In the genomic region with DNA sequence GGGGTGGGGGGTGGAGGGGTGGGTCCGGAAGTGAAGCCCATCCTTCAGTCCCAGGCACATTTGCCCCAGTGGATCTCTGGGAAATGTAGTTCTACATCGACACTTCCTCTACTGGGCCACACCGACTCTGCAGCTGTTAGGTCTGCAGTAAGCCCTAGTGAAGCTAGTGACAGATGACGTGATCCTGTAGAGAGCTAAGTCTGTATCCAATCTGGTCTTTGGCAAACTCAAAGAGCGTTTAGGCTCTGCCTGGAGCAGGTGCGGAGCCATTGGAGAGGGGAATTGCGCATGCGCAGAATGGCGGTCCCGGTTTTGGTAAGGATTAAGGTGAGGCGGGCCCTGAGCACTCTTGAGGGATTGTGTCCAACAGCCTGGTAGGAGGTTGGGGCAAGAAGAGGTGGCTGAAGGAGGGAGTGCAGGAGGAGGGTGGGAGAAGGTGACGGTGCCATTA, we compare ENCODE assay signal across 8 mouse cellular contexts. TPM values are rescaled to one million over a fixed set of nuclear protein-coding genes. Genes with fewer than 3 reads are reported as not detected.
DNase-seq lines count a peak whose midpoint lies in the region; ATAC-seq and TF ChIP-seq lines count a peak whose summit lies in the region.

Gene Zfp605, plus strand, starts transcription at position 102 of the 451 bp plus-strand sequence.

- H3K27me3 ChIP-seq in heart, embryonic 10.5 days (ENCODE audit: insufficient read depth, poor library complexity, severe bottlenecking) = no peaks in the 10 kb centered on the region
- no peaks in the 10 kb centered on the region for H3K27me3 ChIP-seq in kidney, embryonic 14.5 days (ENCODE audit: control insufficient read depth, insufficient read depth, low read length)
- H3K27me3 ChIP-seq in limb, embryonic 14.5 days (ENCODE audit: control insufficient read depth, insufficient read depth, low read length) = no peaks in the 10 kb centered on the region
- no peaks in the 10 kb centered on the region for H3K27me3 ChIP-seq in midbrain, embryonic 16.5 days (ENCODE audit: control insufficient read depth, insufficient read depth, low read depth, low read length)

- no peaks in the 10 kb centered on the region for H3K9me3 ChIP-seq in heart, embryonic 10.5 days
- no peaks in the 10 kb centered on the region for H3K9me3 ChIP-seq in kidney, embryonic 14.5 days (ENCODE audit: control insufficient read depth, low read length)
- no peaks in the 10 kb centered on the region for H3K9me3 ChIP-seq in limb, embryonic 14.5 days (ENCODE audit: control insufficient read depth, low read length)
- no peaks in the 10 kb centered on the region for H3K9me3 ChIP-seq in midbrain, embryonic 16.5 days (replicated peaks; ENCODE audit: control insufficient read depth, low read length, poor library complexity, severe bottlenecking)

- peak within 1 kb of the TSS; percentile 61 for H3K4me2 ChIP-seq in kidney, embryonic 14.5 days (replicated peaks; ENCODE audit: low read depth, low read length)
- peak within 1 kb of the TSS; percentile 63 for H3K4me2 ChIP-seq in limb, embryonic 14.5 days (replicated peaks; ENCODE audit: low read depth, low read length, severe bottlenecking)
- H3K4me2 ChIP-seq in midbrain, embryonic 16.5 days (ENCODE audit: low read length) = peak within 1 kb of the TSS; percentile 87

- H3K27ac ChIP-seq in bone marrow macrophage, adult 2 months (ENCODE audit: insufficient read depth, low read depth, low read length) = peak within 1 kb of the TSS; percentile 76
- peak within 1 kb of the TSS; percentile 12; the same call in 1 of the 2 replicates for H3K27ac ChIP-seq in embryonic fibroblast, embryonic 13.5 days (ENCODE audit: insufficient read depth, low read length)
- peak within 1 kb of the TSS; percentile 90 for H3K27ac ChIP-seq in heart, embryonic 10.5 days
- peak within 1 kb of the TSS; percentile 53; the same call in 1 of the 2 replicates for H3K27ac ChIP-seq in kidney, embryonic 14.5 days (ENCODE audit: low read depth, low read length)
- H3K27ac ChIP-seq in limb, embryonic 14.5 days (replicated peaks; ENCODE audit: low read depth, low read length) = peak within 1 kb of the TSS; percentile 41
- peak within 1 kb of the TSS; percentile 96 for H3K27ac ChIP-seq in midbrain, embryonic 16.5 days (ENCODE audit: low read length)

- peak within 1 kb of the TSS; percentile 87 for H3K4me3 ChIP-seq in bone marrow macrophage, adult 2 months (ENCODE audit: insufficient read depth, low read length)
- H3K4me3 ChIP-seq in embryonic fibroblast, embryonic 13.5 days (ENCODE audit: insufficient read depth, low read length) = peak within 1 kb of the TSS; percentile 67
- peak within 1 kb of the TSS; percentile 73 for H3K4me3 ChIP-seq in heart, embryonic 10.5 days
- H3K4me3 ChIP-seq in kidney, embryonic 14.5 days (ENCODE audit: low read length) = peak within 1 kb of the TSS; percentile 70
- H3K4me3 ChIP-seq in limb, embryonic 14.5 days (replicated peaks; ENCODE audit: low read length) = peak within 1 kb of the TSS; percentile 58
- peak within 1 kb of the TSS; percentile 69 for H3K4me3 ChIP-seq in midbrain, embryonic 16.5 days (ENCODE audit: low read depth, low read length)

- H3K9ac ChIP-seq in kidney, embryonic 14.5 days (ENCODE audit: low read depth, low read length) = peak within 1 kb of the TSS; percentile 60; the same call in 1 of the 2 replicates
- peak within 1 kb of the TSS; percentile 63 for H3K9ac ChIP-seq in limb, embryonic 14.5 days (ENCODE audit: low read depth, low read length, severe bottlenecking)
- H3K9ac ChIP-seq in midbrain, embryonic 16.5 days (ENCODE audit: low read depth, low read length) = peak within 1 kb of the TSS; percentile 86

- under 1% methylated on average over 12 of the region's 12 CpGs for WGBS in heart, embryonic 10.5 days
- whole genome bisulfite sequencing in kidney, embryonic 14.5 days = under 1% methylated on average over 12 of the region's 12 CpGs
- 2% methylated on average over 12 of the region's 12 CpGs for WGBS in limb, embryonic 14.5 days
- WGBS in midbrain, embryonic 16.5 days = under 1% methylated on average over 12 of the region's 12 CpGs

- no peak for TF ChIP-seq POLR2A in bone marrow macrophage, adult 2 months (IDR thresholded peaks at IDR 0.05; ENCODE audit: borderline replicate concordance, low read depth, low read length)
- TF ChIP-seq POLR2A in embryonic fibroblast, embryonic 13.5 days (IDR thresholded peaks at IDR 0.05; ENCODE audit: low read depth, low read length) = peak; percentile 77
- peak; percentile 35; the same call in 1 of the 2 replicates for TF ChIP-seq POLR2A in limb, embryonic 14.5 days (IDR thresholded peaks at IDR 0.05; ENCODE audit: borderline replicate concordance, extremely low read depth, insufficient read depth, insufficient read length)

- TF ChIP-seq CTCF in bone marrow macrophage, adult 2 months (IDR thresholded peaks at IDR 0.05; ENCODE audit: low read depth, low read length) = no peak
- no peak for TF ChIP-seq CTCF in embryonic fibroblast, embryonic 13.5 days (IDR thresholded peaks at IDR 0.05; ENCODE audit: borderline replicate concordance, insufficient read depth, low read length)

- peaks cover 35% of the 10 kb centered on the region for H3K36me3 ChIP-seq in heart, embryonic 10.5 days
- H3K36me3 ChIP-seq in kidney, embryonic 14.5 days (ENCODE audit: control insufficient read depth, insufficient read depth, low read length) = peaks cover 26% of the 10 kb centered on the region
- H3K36me3 ChIP-seq in limb, embryonic 14.5 days (ENCODE audit: control insufficient read depth, insufficient read depth, low read length) = peaks cover 29% of the 10 kb centered on the region
- peaks cover 28% of the 10 kb centered on the region for H3K36me3 ChIP-seq in midbrain, embryonic 16.5 days (ENCODE audit: control insufficient read depth, insufficient read depth, low read length)

- peak; percentile 82 to 84 for DNase-seq in B cell, adult 2 months
- DNase-seq in heart, embryonic 10.5 days (ENCODE audit: low spot score) = peak; percentile 93
- DNase-seq in limb, embryonic 14.5 days (ENCODE audit: low spot score) = peak; percentile 91
- DNase-seq in spleen, postnatal 10 days (ENCODE audit: low spot score in 2 of 2) = peak; percentile 81 to 88

- peak; percentile 47 for ATAC-seq in kidney, embryonic 14.5 days (ENCODE audit: low FRiP score, low TSS enrichment)
- peak; percentile 62 for ATAC-seq in limb, embryonic 14.5 days (ENCODE audit: low FRiP score, low read depth)
- peak; percentile 66 for ATAC-seq in midbrain, embryonic 16.5 days

- H3K4me1 ChIP-seq in bone marrow macrophage, adult 2 months (ENCODE audit: control insufficient read depth, insufficient read depth, low read length) = 0 out of 2 replicates have a peak, but pooled peaks cover 2% of the 10 kb centered on the region
- H3K4me1 ChIP-seq in embryonic fibroblast, embryonic 13.5 days (ENCODE audit: control insufficient read depth, insufficient read depth, low read length) = no peaks in the 10 kb centered on the region
- H3K4me1 ChIP-seq in heart, embryonic 10.5 days = peaks cover 12% of the 10 kb centered on the region
- H3K4me1 ChIP-seq in kidney, embryonic 14.5 days (ENCODE audit: control insufficient read depth, insufficient read depth, low read length) = peaks cover 7% of the 10 kb centered on the region; the same call in 1 of the 2 replicates
- H3K4me1 ChIP-seq in limb, embryonic 14.5 days (ENCODE audit: control insufficient read depth, insufficient read depth, low read length) = peaks cover 14% of the 10 kb centered on the region
- H3K4me1 ChIP-seq in midbrain, embryonic 16.5 days (ENCODE audit: control insufficient read depth, insufficient read depth, low read length) = peaks cover 15% of the 10 kb centered on the region

RNA-seq across cellular contexts. Expression of gene Zfp605, which starts in this region (rescaled TPM):
- polyA plus RNA-seq in bone marrow macrophage, adult 2 months (2012; ENCODE audit: insufficient read depth, insufficient read length, missing spikeins) = 3.1 and 4.5 TPM in 2 replicates
- 8.3 and 9.4 TPM in 2 replicates for polyA plus RNA-seq in embryonic fibroblast, embryonic 13.5 days (2011; ENCODE audit: insufficient read length, low read depth, missing spikeins)
- polyA plus RNA-seq in heart, embryonic 10.5 days (2016; fragmentation: Nextera tagmentation; extraction: Ambion mirVana) = 2.7 and 3.4 TPM in 2 replicates
- 5.2 and 6.1 TPM in 2 replicates for polyA plus RNA-seq in kidney, embryonic 14.5 days (2014; fragmentation: Nextera tagmentation; extraction: Ambion mirVana)
- polyA plus RNA-seq in limb, embryonic 14.5 days (2012; rRNA removed) = 2.4 and 3.0 TPM in 2 replicates
- polyA plus RNA-seq in limb, embryonic 14.5 days (2014; fragmentation: Nextera tagmentation; extraction: Ambion mirVana) = 3.4 and 5.7 TPM in 2 replicates
- polyA plus RNA-seq in midbrain, embryonic 16.5 days (2015; fragmentation: Nextera tagmentation; extraction: Ambion mirVana) = 15.3 and 17.6 TPM in 2 replicates

Comparison
In these comparisons a context has a peak if more than half of its experiments do, and no peak if none do; other contexts are left out.
1. Peak in every context shown above with its lines: DNase-seq, ATAC-seq, H3K4me3 ChIP-seq and H3K27ac ChIP-seq.
2. H3K27ac ChIP-seq: peak in every context shown above with its lines; median percentile 96 in midbrain, embryonic 16.5 days; 90 in heart, embryonic 10.5 days; 76 in bone marrow macrophage, adult 2 months; 53 in kidney, embryonic 14.5 days; 41 in limb, embryonic 14.5 days; 12 in embryonic fibroblast, embryonic 13.5 days.